Mouse (Mus musculus) neural tube, postnatal 0 days (tissue): ENCODE data around the gene Fas. TPM values are rescaled to one million over a fixed set of nuclear protein-coding genes. Genes with fewer than 3 reads are reported as not detected.

Experiments
- polyA plus RNA-seq: library from polyadenylated mRNA; unstranded; fragments of >200 nt; fragmentation: Nextera tagmentation; extraction: Ambion mirVana; gene quantifications from 2 replicates; pipeline ENCODE4 v1.2.1, GENCODE M21; 2015

Fas gene
- polyA plus RNA-seq = 2.8 and 4.9 TPM in 2 replicates

DNA sequence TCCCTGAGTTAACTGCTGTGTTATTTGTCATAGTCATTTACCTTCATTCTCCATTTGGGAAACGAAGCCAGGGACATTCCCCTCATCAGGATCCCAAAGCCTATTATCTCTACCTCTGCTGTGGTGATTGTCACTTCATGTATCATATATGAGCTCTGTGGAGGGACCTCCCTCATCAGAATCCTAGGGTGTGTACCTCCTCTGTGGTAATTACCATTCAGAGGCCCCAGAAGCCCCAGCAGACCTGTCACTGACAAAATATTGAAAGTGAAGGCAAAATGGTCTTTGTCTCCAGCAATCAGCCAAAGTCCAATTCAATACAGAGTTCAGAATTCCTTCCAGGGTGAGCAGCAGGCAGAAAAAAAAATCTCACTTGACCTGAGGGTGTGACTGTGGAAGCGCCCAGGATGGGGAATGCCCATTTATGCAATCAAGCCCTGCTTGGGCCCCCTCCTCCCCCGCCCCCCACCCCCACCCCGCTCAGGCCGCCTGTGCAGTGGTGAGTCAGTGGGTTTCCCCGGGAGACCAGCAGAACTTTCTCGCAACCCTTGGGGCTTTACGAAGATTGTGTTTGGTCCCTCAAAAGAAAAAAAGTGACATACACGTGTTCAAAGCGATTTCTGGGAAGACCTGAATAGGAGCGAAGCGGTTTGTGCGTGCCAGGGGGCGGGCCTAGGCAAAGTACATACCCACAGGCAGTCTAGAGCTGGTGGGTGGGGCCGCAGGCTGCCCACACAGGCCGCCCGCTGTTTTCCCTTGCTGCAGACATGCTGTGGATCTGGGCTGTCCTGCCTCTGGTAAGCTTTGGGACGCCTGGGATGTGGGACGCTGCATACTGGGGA is at the start of gene Fas:
TSS of gene Fas (plus strand) at position 719 of the 842 bp plus-strand sequence.

DNA sequence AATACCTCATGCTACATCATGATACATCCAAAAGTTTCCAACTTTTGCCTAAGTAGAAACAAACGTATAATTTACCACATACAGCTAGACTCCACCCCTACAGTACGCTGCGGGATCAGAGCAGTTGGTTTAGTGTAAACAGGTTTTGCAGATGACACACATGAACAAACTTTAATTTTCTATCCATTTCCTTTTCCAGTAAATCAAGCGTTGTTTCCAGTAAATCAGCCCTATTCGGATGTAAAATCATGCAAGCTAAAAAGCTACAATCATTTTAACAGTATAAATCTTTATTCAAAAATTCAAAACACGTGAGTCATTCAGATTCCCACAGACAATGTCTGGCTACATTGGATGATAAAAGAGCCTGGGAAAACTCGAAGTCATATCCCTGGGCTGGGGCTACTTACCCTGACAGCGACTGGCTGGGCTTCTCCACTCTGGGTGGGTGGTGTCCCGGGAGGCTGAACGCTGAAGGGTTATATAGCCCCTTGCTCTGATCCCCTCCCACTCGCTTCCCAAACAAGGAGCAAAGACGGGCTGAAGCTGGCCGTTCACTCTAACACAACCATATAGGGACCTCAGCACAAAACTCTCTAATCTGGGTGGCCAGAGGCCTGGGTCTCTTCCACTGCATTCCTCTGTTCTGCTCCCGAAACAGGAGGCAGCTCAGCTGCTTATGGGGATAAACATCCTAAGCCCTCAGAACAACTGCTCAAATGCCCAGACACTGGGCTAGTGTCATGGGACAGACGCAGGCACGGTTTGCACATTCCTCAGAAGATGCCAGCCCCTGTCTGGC is 35.4 kb upstream of the Fas start, which contains the start of gene Acta2:
TSS of gene Acta2 (minus strand) at position 711 of the 802 bp plus-strand sequence.

Other genes starting within 250 kb of the Fas start
- gene Lipn, start 223.3 kb upstream of the Fas start, polyA plus RNA-seq = not detected in 2 replicates
- not detected in 2 replicates for gene Lipm, start 189.7 kb upstream of the Fas start, polyA plus RNA-seq
- gene Ankrd22, start 124.6 kb upstream of the Fas start, polyA plus RNA-seq = not detected in 2 replicates
- gene Stambpl1, start 98.4 kb upstream of the Fas start, polyA plus RNA-seq = 26.1 and 28.2 TPM in 2 replicates
- 8.2 and 12.0 TPM in 2 replicates for gene Acta2, start 35.1 kb upstream of the Fas start, polyA plus RNA-seq
- gene Ch25h, start 184.5 kb downstream of the Fas start, polyA plus RNA-seq = 1.1 and 1.3 TPM in 2 replicates
- 17.2 and 21.1 TPM in 2 replicates for gene Lipa, start 236.8 kb downstream of the Fas start, polyA plus RNA-seq